Comparison of ENCODE assay signal across 8 mouse cellular contexts in the genomic region with DNA sequence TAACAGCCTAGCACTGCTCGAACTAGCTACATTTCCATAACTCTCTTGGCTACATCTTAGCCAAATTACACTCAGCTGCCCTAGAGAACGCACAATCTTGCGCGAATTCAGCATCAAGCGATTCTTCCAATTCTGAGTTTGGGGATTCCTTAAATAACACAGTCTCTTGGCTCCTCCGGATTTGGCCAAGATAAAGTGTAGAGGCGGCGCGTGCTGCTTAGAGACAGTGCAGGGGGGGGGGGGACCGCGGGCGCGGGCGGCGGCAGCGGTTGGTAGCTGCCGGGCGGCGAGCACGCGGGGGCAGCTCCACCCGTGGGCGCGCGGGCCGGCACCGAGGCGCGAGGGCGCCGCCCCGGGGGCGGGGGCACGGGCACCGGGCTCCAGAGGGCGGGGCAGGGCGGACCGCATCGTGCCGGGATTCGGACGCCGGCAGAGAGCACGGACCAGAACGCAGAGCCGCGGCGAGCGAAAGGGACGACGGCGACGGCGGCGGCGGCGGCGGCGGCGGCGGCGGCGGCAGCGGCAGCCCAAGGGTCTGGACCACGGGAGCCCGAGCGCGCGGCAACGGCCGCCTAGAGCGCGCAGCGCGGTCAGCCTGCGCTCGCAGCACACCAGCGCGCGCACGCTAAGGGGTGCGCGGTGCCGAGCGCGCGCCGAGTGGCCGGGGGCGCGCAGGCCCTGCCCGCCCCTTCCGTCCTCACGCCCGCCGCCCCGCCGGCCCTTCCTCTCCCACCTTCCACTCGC. TPM values are rescaled to one million over a fixed set of nuclear protein-coding genes. Genes with fewer than 3 reads are reported as not detected.
A peak's percentile ranks its signal among the peaks of the same experiment; 100 is the strongest.
DNase-seq lines count a peak whose midpoint lies in the region; ATAC-seq and TF ChIP-seq lines count a peak whose summit lies in the region.

Ugcg (plus strand) TSS at position 456 of the 744 bp plus-strand sequence.

- no peak for TF ChIP-seq POLR2A in ES-Bruce4 (IDR thresholded peaks at IDR 0.05; ENCODE audit: insufficient read depth, low read length)

- no peak for TF ChIP-seq CTCF in ES-Bruce4 (IDR thresholded peaks at IDR 0.05; ENCODE audit: low read depth, low read length)

- peak within 1 kb of the TSS; percentile 83 for H3K9ac ChIP-seq in ES-Bruce4 (ENCODE audit: low read depth, poor library complexity, severe bottlenecking)
- peak within 1 kb of the TSS; percentile 97 for H3K9ac ChIP-seq in forebrain, embryonic 14.5 days (ENCODE audit: low read length)
- peak within 1 kb of the TSS; percentile 97 for H3K9ac ChIP-seq in neural tube, embryonic 15.5 days (replicated peaks)

- ATAC-seq in cerebellum, adult (ENCODE audit: insufficient number of reproducible peaks, low FRiP score, low TSS enrichment), result peak; percentile 90
- ATAC-seq in forebrain, embryonic 14.5 days, result peak; percentile 92
- ATAC-seq in neural tube, embryonic 15.5 days (ENCODE audit: low FRiP score), result peak; percentile 93

- H3K9me3 ChIP-seq in ES-Bruce4 (replicated peaks; ENCODE audit: control insufficient read depth, insufficient read depth, low read length, poor library complexity, severe bottlenecking), result no peaks in the 10 kb centered on the region
- H3K9me3 ChIP-seq in forebrain, embryonic 14.5 days (replicated peaks; ENCODE audit: control insufficient read depth, low read length), result no peaks in the 10 kb centered on the region
- H3K9me3 ChIP-seq in neural tube, embryonic 15.5 days (replicated peaks), result no peaks in the 10 kb centered on the region

- no peaks in the 10 kb centered on the region for H3K27me3 ChIP-seq in ES-Bruce4 (ENCODE audit: control insufficient read depth, insufficient read depth, low read length, poor library complexity, severe bottlenecking)
- H3K27me3 ChIP-seq in forebrain, embryonic 14.5 days (replicated peaks; ENCODE audit: control insufficient read depth, insufficient read depth, low read length), result no peaks in the 10 kb centered on the region
- H3K27me3 ChIP-seq in neural tube, embryonic 15.5 days (replicated peaks), result no peaks in the 10 kb centered on the region

- peak; percentile 91 for DNase-seq in forebrain, embryonic 14.5 days (ENCODE audit: low spot score)
- peak; percentile 75 to 78 for DNase-seq in heart, postnatal 10 days
- DNase-seq in large intestine, adult 2 months (ENCODE audit: low read depth, low spot score), result no peak
- DNase-seq in lung, adult 18-20 months, result peak; percentile 81 to 85
- DNase-seq in testis, postnatal 10 days (ENCODE audit: low spot score), result peak; percentile 83

- TF ChIP-seq EP300 in ES-Bruce4 (IDR thresholded peaks at IDR 0.05; ENCODE audit: insufficient read depth, low read depth, low read length), result no peak

- WGBS in forebrain, embryonic 14.5 days, result under 1% methylated on average over 47 of the region's 99 CpGs
- WGBS in large intestine, adult 2 months, result under 1% methylated on average over 87 of the region's 99 CpGs
- under 1% methylated on average over 34 of the region's 99 CpGs for WGBS in neural tube, embryonic 15.5 days

- H3K27ac ChIP-seq in ES-Bruce4 (ENCODE audit: insufficient read depth, low read length), result peak within 1 kb of the TSS; percentile 41; the same call in 1 of the 2 replicates
- H3K27ac ChIP-seq in forebrain, embryonic 14.5 days (ENCODE audit: low read depth, low read length), result peak within 1 kb of the TSS; percentile 94
- peak within 1 kb of the TSS; percentile 99 for H3K27ac ChIP-seq in neural tube, embryonic 15.5 days (replicated peaks)

- H3K4me1 ChIP-seq in ES-Bruce4 (ENCODE audit: control insufficient read depth, insufficient read depth, low read length), result no peaks in the 10 kb centered on the region
- peaks cover 4% of the 10 kb centered on the region; the same call in 1 of the 2 replicates for H3K4me1 ChIP-seq in forebrain, embryonic 14.5 days (ENCODE audit: control insufficient read depth, insufficient read depth, low read length)
- H3K4me1 ChIP-seq in neural tube, embryonic 15.5 days, result peaks cover 18% of the 10 kb centered on the region

- no peaks in the 10 kb centered on the region for H3K36me3 ChIP-seq in ES-Bruce4 (ENCODE audit: control insufficient read depth, insufficient read depth, low read length, poor library complexity, severe bottlenecking)
- no peaks in the 10 kb centered on the region for H3K36me3 ChIP-seq in forebrain, embryonic 14.5 days (ENCODE audit: control insufficient read depth, insufficient read depth, low read length)
- no peaks in the 10 kb centered on the region for H3K36me3 ChIP-seq in neural tube, embryonic 15.5 days

- peak within 1 kb of the TSS; percentile 56 for H3K4me2 ChIP-seq in forebrain, embryonic 14.5 days (ENCODE audit: low read length)
- H3K4me2 ChIP-seq in neural tube, embryonic 15.5 days, result peak within 1 kb of the TSS; percentile 63

- intact Hi-C loops in heart, postnatal 10 days (cut with DNase I), result loop anchor here (2.0 kb wide), 1 partner anchor 152 kb away; no protein-coding TSS in a partner anchor

- peak within 1 kb of the TSS; percentile 83 for H3K4me3 ChIP-seq in ES-Bruce4 (ENCODE audit: low read depth, low read length)
- peak within 1 kb of the TSS; percentile 95 for H3K4me3 ChIP-seq in forebrain, embryonic 14.5 days (ENCODE audit: low read depth, low read length)
- peak within 1 kb of the TSS; percentile 96 for H3K4me3 ChIP-seq in neural tube, embryonic 15.5 days (replicated peaks)

RNA-seq across cellular contexts. Expression of gene Ugcg, which starts in this region (rescaled TPM):
- polyA plus RNA-seq in ES-Bruce4 (2011; ENCODE audit: insufficient read depth, insufficient read length, low read depth, missing spikeins), result 60.0 and 61.2 TPM in 2 replicates
- 18.6 and 19.4 TPM in 2 replicates for polyA plus RNA-seq in forebrain, embryonic 14.5 days (2014; fragmentation: Nextera tagmentation; extraction: Ambion mirVana)
- total RNA-seq in heart, postnatal 10 days (2021), result 10 to 100 TPM; 22.1 to 23.3 TPM
- 31.0 and 47.8 TPM in 2 replicates for polyA plus RNA-seq in large intestine, adult 2 months (2012; rRNA removed)
- polyA plus RNA-seq in neural tube, embryonic 15.5 days (2015; fragmentation: Nextera tagmentation; extraction: Ambion mirVana), result 16.3 and 16.7 TPM in 2 replicates

Comparison
In these comparisons a context has a peak if more than half of its experiments do, and no peak if none do; other contexts are left out.
1. H3K27ac ChIP-seq: peak in every context shown above with its lines; median percentile 99 in neural tube, embryonic 15.5 days; 94 in forebrain, embryonic 14.5 days; 41 in ES-Bruce4.